In genomic region chr17:77471921-77472320, GRCm38 (mm10) we compare ENCODE assay signal across 30 mouse cellular contexts.
"Had no signal": no experiment of that assay in that cellular context is flagged by ENCODE, and none has a peak within 500 bp of the region (broad histone marks: within the 10 kb centered on the region; RNA-seq: fewer than 3 reads in every experiment).

No protein-coding gene starts in this region.

- H3K4me1 ChIP-seq: heart, embryonic 12.5 days; heart, embryonic 13.5 days; heart, embryonic 15.5 days; hindbrain, embryonic 10.5 days; hindbrain, embryonic 12.5 days; hindbrain, embryonic 13.5 days; hindbrain, embryonic 15.5 days; intestine, embryonic 15.5 days; kidney, embryonic 15.5 days had no signal

- H3K27ac ChIP-seq: heart, embryonic 13.5 days; heart, embryonic 15.5 days; hindbrain, embryonic 10.5 days; hindbrain, embryonic 12.5 days; hindbrain, embryonic 13.5 days; hindbrain, embryonic 14.5 days; hindbrain, embryonic 15.5 days; hindbrain, postnatal 0 days; intestine, embryonic 15.5 days; kidney, embryonic 15.5 days; kidney, postnatal 0 days; layer of hippocampus, adult 2 months; left cerebral cortex, adult 2 months had no signal

- H3K9ac ChIP-seq: heart, embryonic 12.5 days; heart, embryonic 13.5 days; heart, embryonic 15.5 days; hindbrain, embryonic 12.5 days; hindbrain, embryonic 13.5 days; hindbrain, embryonic 14.5 days; hindbrain, embryonic 15.5 days; intestine, embryonic 15.5 days; kidney, embryonic 15.5 days had no signal

- H3K27me3 ChIP-seq: heart, embryonic 12.5 days; heart, embryonic 13.5 days; heart, embryonic 15.5 days; hindbrain, embryonic 12.5 days; hindbrain, embryonic 13.5 days; hindbrain, embryonic 15.5 days; intestine, embryonic 15.5 days; kidney, embryonic 15.5 days had no signal

- DNase-seq: heart, postnatal 10 days; heart, postnatal 14 days; heart, postnatal 36 days; heart, postnatal 4 days; kidney, adult 11 months; kidney, adult 18-20 months; kidney, adult 2 months; kidney, adult 8-10 months; kidney, adult 9 months; kidney, postnatal 10 days; kidney, postnatal 14 days; kidney, postnatal 25 days; kidney, postnatal 36 days; kidney, postnatal 4 days; layer of hippocampus, adult 9-11 months; layer of hippocampus, postnatal 36 days had no signal

- H3K36me3 ChIP-seq: heart, embryonic 12.5 days; heart, embryonic 13.5 days; heart, embryonic 15.5 days; hindbrain, embryonic 10.5 days; hindbrain, embryonic 12.5 days; hindbrain, embryonic 13.5 days; hindbrain, embryonic 15.5 days; intestine, embryonic 15.5 days; kidney, embryonic 15.5 days had no signal

- H3K4me3 ChIP-seq: heart, embryonic 12.5 days; heart, embryonic 13.5 days; heart, embryonic 15.5 days; hindbrain, embryonic 10.5 days; hindbrain, embryonic 12.5 days; hindbrain, embryonic 13.5 days; hindbrain, embryonic 15.5 days; intestine, embryonic 15.5 days; kidney, embryonic 15.5 days; layer of hippocampus, adult 2 months; left cerebral cortex, adult 2 months had no signal

- H3K9me3 ChIP-seq: heart, embryonic 12.5 days; heart, embryonic 13.5 days; heart, embryonic 15.5 days; hindbrain, embryonic 10.5 days; hindbrain, embryonic 12.5 days; hindbrain, embryonic 13.5 days; hindbrain, embryonic 15.5 days; intestine, embryonic 15.5 days; kidney, embryonic 15.5 days had no signal
